Mouse (Mus musculus) cerebellum, adult 2 months (tissue): ENCODE data around the gene Slc12a8.

ENCODE experiments used
- CTCF ChIP-seq: fragments of 200-500 bp; IDR thresholded peaks from 2 replicates; pipeline ENCODE4 v1.5.1; 2011; ENCODE audit warnings: low read depth, mild to moderate bottlenecking, control low read depth, low read length, moderate library complexity, borderline replicate concordance; ENCODE audit not compliant: insufficient read depth
- POLR2A ChIP-seq: fragments of 200-500 bp; IDR thresholded peaks from 2 replicates; pipeline ENCODE4 v1.6.1; 2011; ENCODE audit warnings: low read length, control low read depth, borderline replicate concordance; ENCODE audit not compliant: insufficient read depth

- TF ChIP-seq CTCF (no peak), POLR2A (no peak)
Observed at GRCm38 (mm10) chr16:33657191-33657590, 140.1 kb downstream of the Slc12a8 start.
